Mouse (Mus musculus) limb, embryonic 12.5 days (tissue): ENCODE measurements around the gene Tex30. TPM values are rescaled to one million over a fixed set of nuclear protein-coding genes. Genes with fewer than 3 reads are reported as not detected.

Experiments
- ATAC-seq: fragments of 200-750 bp; cut with Nextera tagmentation; 2 replicates; pipeline ENCODE4 v1.8.0; 2017; ENCODE audit warnings: low read depth, moderate TSS enrichment; ENCODE audit not compliant: insufficient number of reproducible peaks, insufficient read depth, low FRiP score, low TSS enrichment
- H3K27ac ChIP-seq: fragments of 300-500 bp; sonication (generic); 2 replicates; pipeline ENCODE4 v1.5.1; 2016; ENCODE audit warnings: mild to moderate bottlenecking, moderate library complexity
- H3K27me3 ChIP-seq: fragments of 300-500 bp; sonication (generic); 2 replicates; pipeline ENCODE4 v1.6.1; 2016; ENCODE audit warnings: mild to moderate bottlenecking, moderate library complexity
- H3K36me3 ChIP-seq: fragments of 300-500 bp; sonication (generic); 2 replicates; pipeline ENCODE4 v1.6.1; 2016; ENCODE audit warnings: mild to moderate bottlenecking, moderate library complexity
- H3K4me1 ChIP-seq: fragments of 300-500 bp; sonication (generic); replicated peaks from 2 replicates; pipeline ENCODE4 v1.6.1; 2016
- H3K4me2 ChIP-seq: fragments of 300-500 bp; sonication (generic); 2 replicates; pipeline ENCODE4 v1.6.1; 2016; ENCODE audit warnings: mild to moderate bottlenecking, moderate library complexity
- H3K4me3 ChIP-seq: fragments of 300-500 bp; sonication (generic); replicated peaks from 2 replicates; pipeline ENCODE4 v1.5.1; 2016; ENCODE audit warnings: mild to moderate bottlenecking
- H3K9ac ChIP-seq: fragments of 300-500 bp; sonication (generic); replicated peaks from 2 replicates; pipeline ENCODE4 v1.6.1; 2016; ENCODE audit warnings: mild to moderate bottlenecking, moderate library complexity
- H3K9me3 ChIP-seq: fragments of 300-500 bp; sonication (generic); 2 replicates; pipeline ENCODE4 v1.6.1; 2016; ENCODE audit warnings: mild to moderate bottlenecking, moderate library complexity
- whole genome bisulfite sequencing: fragments of 180-500 bp; shearing (Covaris S2); methylation state at CpG from one replicate; pipeline ENCODE4 v1.1.7; 2016; 5-methylcytosine and 5-hydroxymethylcytosine counted together
- polyA plus RNA-seq: library from polyadenylated mRNA; unstranded; fragments of >200 nt; fragmentation: Nextera tagmentation; extraction: Ambion mirVana; gene quantifications from 2 replicates; pipeline ENCODE4 v1.2.1, GENCODE M21; 2016

Tex30 gene
- polyA plus RNA-seq, 1 experiment from 2014 or later = 89.6 TPM

- H3K9me3 ChIP-seq = no peaks in the 10 kb centered on the region
- no peak overlapping the region for H3K27ac ChIP-seq
- H3K4me1 ChIP-seq = no peaks in the 10 kb centered on the region
- ATAC-seq = peak; percentile 58; the same call in 1 of the 2 replicates
- H3K36me3 ChIP-seq = no peaks in the 10 kb centered on the region
- peak overlapping the region; percentile 72 for H3K4me2 ChIP-seq
- WGBS = 1% methylated on average over 17 of the region's 17 CpGs
- H3K9ac ChIP-seq = peak overlapping the region; percentile 66
- peak overlapping the region; percentile 45 for H3K4me3 ChIP-seq
- H3K27me3 ChIP-seq = no peaks in the 10 kb centered on the region
These were observed 60.3 kb downstream of the Tex30 start for GRCm38 (mm10) chr1:44041797-44042554.

Other genes starting within 250 kb of the Tex30 start
- gene Tpp2, start 168.8 kb downstream of the Tex30 start, polyA plus RNA-seq = 68.3 and 72.6 TPM in 2 replicates
- gene Mettl21c, start 82.4 kb downstream of the Tex30 start, polyA plus RNA-seq = 0.48 and 0.59 TPM in 2 replicates
- 0.05 and 0.11 TPM in 2 replicates for gene Gm8251, start 40.5 kb downstream of the Tex30 start, polyA plus RNA-seq
- 77.7 and 80.1 TPM in 2 replicates for gene Kdelc1, start 16.4 kb upstream of the Tex30 start, polyA plus RNA-seq
- gene Bivm, start 16.5 kb upstream of the Tex30 start, polyA plus RNA-seq = 23.0 and 24.3 TPM in 2 replicates
- 32.7 and 34.8 TPM in 2 replicates for gene Ercc5, start 45.3 kb upstream of the Tex30 start, polyA plus RNA-seq
- gene Mettl21e, start 116.5 kb upstream of the Tex30 start, polyA plus RNA-seq = not detected in 2 replicates